Mouse (Mus musculus): ENCODE results near the gene Napa. TPM values are rescaled to one million over a fixed set of nuclear protein-coding genes. Genes with fewer than 3 reads are reported as not detected.
A peak's percentile ranks its signal among the peaks of the same experiment; 100 is the strongest.

The Napa gene
- polyA plus RNA-seq, 1 experiment, result 138 TPM

GRCm38 (mm10) chr7:16080581-16080980, 17.7 kb upstream of the Napa start:
- no peaks in the 10 kb centered on the region for H3K79me3 ChIP-seq (ENCODE audit: low read depth)
- H3K36me3 ChIP-seq (ENCODE audit: control insufficient read depth, insufficient read depth), result no peaks in the 10 kb centered on the region
- no peak for TF ChIP-seq USF1 (IDR thresholded peaks at IDR 0.05; ENCODE audit: low read depth)
- no peak for TF ChIP-seq FOSL1 (IDR thresholded peaks at IDR 0.05; ENCODE audit: insufficient read depth, low read length, poor library complexity, severe bottlenecking)
- TF ChIP-seq MAX (IDR thresholded peaks at IDR 0.05), result no peak
- no peak for TF ChIP-seq CEBPB (IDR thresholded peaks at IDR 0.05; ENCODE audit: low read depth)
- no peak for TF ChIP-seq CTCF (IDR thresholded peaks at IDR 0.05; ENCODE audit: control insufficient read depth, insufficient read depth, insufficient read length)
- TF ChIP-seq MYOG (IDR thresholded peaks at IDR 0.05; ENCODE audit: control insufficient read depth, extremely low read depth, insufficient read length), result no peak
- no peak for TF ChIP-seq MYOD1 (IDR thresholded peaks at IDR 0.05; ENCODE audit: control insufficient read depth, insufficient read length, low read depth)
- H3ac ChIP-seq (ENCODE audit: control insufficient read depth, insufficient read length, low read depth), result no peak overlapping the region
- no peaks in the 10 kb centered on the region for H3K79me2 ChIP-seq (ENCODE audit: control insufficient read depth, insufficient read depth)
- peaks cover 49% of the 10 kb centered on the region for H3K27me3 ChIP-seq (ENCODE audit: control insufficient read depth, insufficient read depth, insufficient read length)
- no peak overlapping the region for H3K4me3 ChIP-seq (ENCODE audit: insufficient read depth, poor library complexity, severe bottlenecking)

- Histone ChIP-seq H3K79me3 (ENCODE audit: low read depth) (no peaks in the 10 kb centered on the region), H3K79me2 (ENCODE audit: control insufficient read depth, insufficient read depth) (no peaks in the 10 kb centered on the region), H3K4me3 (ENCODE audit: insufficient read depth, poor library complexity, severe bottlenecking) (no peak overlapping the region), H3ac (ENCODE audit: control insufficient read depth, insufficient read length, low read depth) (no peak overlapping the region), H3K27me3 (ENCODE audit: control insufficient read depth, insufficient read depth, insufficient read length) (peaks cover 37% of the 10 kb centered on the region), H3K36me3 (ENCODE audit: control insufficient read depth, insufficient read depth) (no peaks in the 10 kb centered on the region)
- TF ChIP-seq FOSL1 (IDR thresholded peaks at IDR 0.05; ENCODE audit: insufficient read depth, low read length, poor library complexity, severe bottlenecking) (no peak), MYOD1 (IDR thresholded peaks at IDR 0.05; ENCODE audit: control insufficient read depth, insufficient read length, low read depth) (no peak), USF1 (IDR thresholded peaks at IDR 0.05; ENCODE audit: low read depth) (no peak), MAX (IDR thresholded peaks at IDR 0.05) (no peak), MYOG (IDR thresholded peaks at IDR 0.05; ENCODE audit: control insufficient read depth, extremely low read depth, insufficient read length) (no peak), CEBPB (IDR thresholded peaks at IDR 0.05; ENCODE audit: low read depth) (no peak), CTCF (IDR thresholded peaks at IDR 0.05; ENCODE audit: control insufficient read depth, insufficient read depth, insufficient read length) (no peak)
Observed at GRCm38 (mm10) chr7:16083361-16083760, 14.9 kb upstream of the Napa start.

- H3K27me3 ChIP-seq (ENCODE audit: control insufficient read depth, insufficient read depth, insufficient read length), result peaks cover 30% of the 10 kb centered on the region
- TF ChIP-seq MYOG (IDR thresholded peaks at IDR 0.05; ENCODE audit: control insufficient read depth, extremely low read depth, insufficient read length), result no peak
- no peak for TF ChIP-seq USF1 (IDR thresholded peaks at IDR 0.05; ENCODE audit: low read depth)
- no peak for TF ChIP-seq MYOD1 (IDR thresholded peaks at IDR 0.05; ENCODE audit: control insufficient read depth, insufficient read length, low read depth)
- no peak for TF ChIP-seq MAX (IDR thresholded peaks at IDR 0.05)
- no peak for TF ChIP-seq CEBPB (IDR thresholded peaks at IDR 0.05; ENCODE audit: low read depth)
- no peak for TF ChIP-seq FOSL1 (IDR thresholded peaks at IDR 0.05; ENCODE audit: insufficient read depth, low read length, poor library complexity, severe bottlenecking)
- no peak for TF ChIP-seq CTCF (IDR thresholded peaks at IDR 0.05; ENCODE audit: control insufficient read depth, insufficient read depth, insufficient read length)
- no peaks in the 10 kb centered on the region for H3K79me3 ChIP-seq (ENCODE audit: low read depth)
- H3K79me2 ChIP-seq (ENCODE audit: control insufficient read depth, insufficient read depth), result no peaks in the 10 kb centered on the region
- H3ac ChIP-seq (ENCODE audit: control insufficient read depth, insufficient read length, low read depth), result no peak overlapping the region
- no peaks in the 10 kb centered on the region for H3K36me3 ChIP-seq (ENCODE audit: control insufficient read depth, insufficient read depth)
- no peak overlapping the region for H3K4me3 ChIP-seq (ENCODE audit: insufficient read depth, poor library complexity, severe bottlenecking)
Observed at GRCm38 (mm10) chr7:16087587-16087986, 10.7 kb upstream of the Napa start.

- Histone ChIP-seq H3K36me3 (ENCODE audit: control insufficient read depth, insufficient read depth) (no peaks in the 10 kb centered on the region), H3K79me2 (ENCODE audit: control insufficient read depth, insufficient read depth) (peaks cover 11% of the 10 kb centered on the region), H3K79me3 (ENCODE audit: low read depth) (peaks cover 9% of the 10 kb centered on the region), H3K4me3 (ENCODE audit: insufficient read depth, poor library complexity, severe bottlenecking) (no peak overlapping the region), H3ac (ENCODE audit: control insufficient read depth, insufficient read length, low read depth) (no peak overlapping the region), H3K27me3 (ENCODE audit: control insufficient read depth, insufficient read depth, insufficient read length) (peaks cover 37% of the 10 kb centered on the region)
- TF ChIP-seq CTCF (IDR thresholded peaks at IDR 0.05; ENCODE audit: control insufficient read depth, insufficient read depth, insufficient read length), result no peak
- no peak for TF ChIP-seq CEBPB (IDR thresholded peaks at IDR 0.05; ENCODE audit: low read depth)
- no peak for TF ChIP-seq FOSL1 (IDR thresholded peaks at IDR 0.05; ENCODE audit: insufficient read depth, low read length, poor library complexity, severe bottlenecking)
- no peak for TF ChIP-seq MYOD1 (IDR thresholded peaks at IDR 0.05; ENCODE audit: control insufficient read depth, insufficient read length, low read depth)
Observed at GRCm38 (mm10) chr7:16094592-16094991, 3.7 kb upstream of the Napa start.

GRCm38 (mm10) chr7:16099901-16100300, 1.6 kb downstream of the Napa start:
- H3K36me3 ChIP-seq (ENCODE audit: control insufficient read depth, insufficient read depth), result peaks cover 12% of the 10 kb centered on the region
- peak overlapping the region; percentile 16 for H3ac ChIP-seq (ENCODE audit: control insufficient read depth, insufficient read length, low read depth)
- peaks cover 6% of the 10 kb centered on the region for H3K27me3 ChIP-seq (ENCODE audit: control insufficient read depth, insufficient read depth, insufficient read length)
- TF ChIP-seq CEBPB (IDR thresholded peaks at IDR 0.05; ENCODE audit: low read depth), result no peak
- TF ChIP-seq MYOG (IDR thresholded peaks at IDR 0.05; ENCODE audit: control insufficient read depth, extremely low read depth, insufficient read length), result no peak
- TF ChIP-seq USF1 (IDR thresholded peaks at IDR 0.05; ENCODE audit: low read depth), result no peak
- TF ChIP-seq MAX (IDR thresholded peaks at IDR 0.05), result no peak
- no peak for TF ChIP-seq MYOD1 (IDR thresholded peaks at IDR 0.05; ENCODE audit: control insufficient read depth, insufficient read length, low read depth)
- no peak for TF ChIP-seq CTCF (IDR thresholded peaks at IDR 0.05; ENCODE audit: control insufficient read depth, insufficient read depth, insufficient read length)
- no peak for TF ChIP-seq FOSL1 (IDR thresholded peaks at IDR 0.05; ENCODE audit: insufficient read depth, low read length, poor library complexity, severe bottlenecking)
- peaks cover 42% of the 10 kb centered on the region for H3K79me3 ChIP-seq (ENCODE audit: low read depth)
- H3K4me3 ChIP-seq (ENCODE audit: insufficient read depth, poor library complexity, severe bottlenecking), result peak overlapping the region; percentile 69
- H3K79me2 ChIP-seq (ENCODE audit: control insufficient read depth, insufficient read depth), result peaks cover 62% of the 10 kb centered on the region

GRCm38 (mm10) chr7:16101081-16101480, 2.8 kb downstream of the Napa start:
- Histone ChIP-seq H3K36me3 (ENCODE audit: control insufficient read depth, insufficient read depth) (peaks cover 16% of the 10 kb centered on the region), H3ac (ENCODE audit: control insufficient read depth, insufficient read length, low read depth) (no peak overlapping the region), H3K27me3 (ENCODE audit: control insufficient read depth, insufficient read depth, insufficient read length) (no peaks in the 10 kb centered on the region), H3K79me2 (ENCODE audit: control insufficient read depth, insufficient read depth) (peaks cover 73% of the 10 kb centered on the region), H3K4me3 (ENCODE audit: insufficient read depth, poor library complexity, severe bottlenecking) (no peak overlapping the region), H3K79me3 (ENCODE audit: low read depth) (peaks cover 44% of the 10 kb centered on the region)
- TF ChIP-seq MAX (IDR thresholded peaks at IDR 0.05) (no peak), USF1 (IDR thresholded peaks at IDR 0.05; ENCODE audit: low read depth) (no peak), CTCF (IDR thresholded peaks at IDR 0.05; ENCODE audit: control insufficient read depth, insufficient read depth, insufficient read length) (no peak), CEBPB (IDR thresholded peaks at IDR 0.05; ENCODE audit: low read depth) (no peak)

Data from C2C12 (cell line).